Mouse (Mus musculus): ENCODE data around the gene Agtpbp1.
A peak's percentile ranks its signal among the peaks of the same experiment; 100 is the strongest.

Agtpbp1 gene

DNA sequence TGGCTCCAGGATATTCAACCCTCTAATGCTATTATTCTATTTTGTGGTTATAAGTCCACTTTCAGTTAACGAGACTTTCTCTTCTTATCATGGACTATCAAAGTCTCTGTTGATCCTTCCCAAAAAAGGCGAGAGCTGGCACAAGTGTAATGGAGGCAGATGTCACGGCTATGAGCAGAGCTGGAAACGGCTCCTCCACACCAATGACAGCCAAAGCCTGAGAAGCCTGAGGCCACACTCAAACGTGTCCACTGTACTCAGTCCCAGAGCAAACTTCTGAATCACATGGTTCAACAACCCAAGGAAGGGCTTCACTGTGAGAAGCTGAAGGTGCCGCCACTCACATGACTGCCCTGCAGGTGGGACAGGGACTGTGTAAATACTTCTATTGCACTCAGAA is 51.7 kb downstream of the Agtpbp1 start:
- no peak for DNase-seq (ENCODE audit: low spot score in 2 of 2)

DNA sequence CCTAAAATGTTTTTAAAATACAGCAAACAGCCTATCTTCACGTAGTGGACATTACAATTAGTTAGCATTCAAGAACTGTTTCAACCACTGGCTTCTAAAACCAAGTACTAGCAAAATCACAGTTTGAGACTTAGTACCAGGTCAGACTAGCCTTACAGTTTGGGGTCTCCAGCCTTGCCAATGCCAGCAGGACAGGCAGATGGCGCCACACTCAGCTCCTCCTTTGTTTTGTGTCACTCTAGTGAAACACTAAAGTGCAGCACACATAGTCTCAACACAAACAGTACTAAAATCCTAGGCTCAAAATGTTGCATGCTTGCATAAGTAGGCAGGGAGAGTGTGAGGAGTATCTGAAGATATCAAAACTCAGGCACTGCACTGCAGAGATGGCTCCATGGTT is 53.8 kb downstream of the Agtpbp1 start:
- DNase-seq (ENCODE audit: low spot score in 2 of 2), result no peak

DNA sequence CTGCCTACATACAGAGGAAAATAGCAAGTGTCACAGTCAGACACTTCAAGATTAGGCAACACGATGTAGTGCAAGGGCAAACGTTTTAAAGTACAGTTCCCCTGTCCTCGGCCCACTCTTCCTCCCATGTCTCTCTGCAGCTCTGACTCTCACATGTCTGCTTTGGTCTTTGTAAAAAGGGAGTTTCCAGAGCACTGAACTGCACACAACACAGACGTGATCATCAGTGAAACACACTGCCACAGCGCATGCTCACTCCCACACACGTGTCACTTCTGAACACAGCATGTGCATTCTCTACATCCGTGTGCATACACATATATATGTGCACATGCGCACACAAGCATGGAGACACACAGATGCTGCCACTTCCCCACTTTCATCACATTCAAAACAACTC is 54.5 kb downstream of the Agtpbp1 start:
- DNase-seq (ENCODE audit: low spot score in 2 of 2), result no peak

DNA sequence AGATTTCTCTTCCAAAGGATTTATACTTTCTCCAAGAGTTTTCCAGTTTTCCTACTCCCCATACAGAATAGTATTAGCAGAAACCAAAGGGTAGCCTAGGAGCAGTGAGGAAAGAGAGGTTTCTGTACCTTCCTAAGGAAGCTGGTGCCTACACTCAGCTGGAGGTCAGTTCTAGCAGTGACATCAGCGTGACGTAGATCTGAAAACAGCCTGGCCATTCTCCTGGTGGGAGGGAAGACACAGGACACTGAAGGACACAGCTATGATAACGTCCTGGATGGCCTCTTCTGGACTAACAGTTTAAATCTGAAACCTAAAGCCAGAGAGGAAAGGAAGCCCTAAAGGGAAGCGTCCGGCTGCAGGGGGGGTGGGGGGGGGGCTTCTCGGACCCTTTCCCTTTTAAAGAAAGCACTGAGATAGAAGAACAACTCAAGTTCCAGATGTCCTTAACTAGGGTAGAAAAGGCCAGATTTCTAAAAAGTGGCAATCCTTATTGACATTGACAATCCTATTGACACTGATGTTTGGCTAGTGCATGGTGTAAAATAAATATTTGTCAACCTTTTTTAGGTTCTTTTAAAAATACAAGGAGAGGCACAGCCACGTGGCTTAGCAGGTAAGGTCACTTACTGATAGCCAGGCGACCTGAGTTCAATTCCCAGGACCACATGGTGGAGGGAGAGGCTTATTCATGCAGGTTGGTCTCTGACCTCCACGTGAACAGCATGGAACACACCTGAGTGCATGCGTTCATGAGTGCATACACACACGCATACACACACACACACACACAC is 63.6 kb downstream of the Agtpbp1 start:
- DNase-seq (ENCODE audit: low spot score in 2 of 2), result no peak

DNA sequence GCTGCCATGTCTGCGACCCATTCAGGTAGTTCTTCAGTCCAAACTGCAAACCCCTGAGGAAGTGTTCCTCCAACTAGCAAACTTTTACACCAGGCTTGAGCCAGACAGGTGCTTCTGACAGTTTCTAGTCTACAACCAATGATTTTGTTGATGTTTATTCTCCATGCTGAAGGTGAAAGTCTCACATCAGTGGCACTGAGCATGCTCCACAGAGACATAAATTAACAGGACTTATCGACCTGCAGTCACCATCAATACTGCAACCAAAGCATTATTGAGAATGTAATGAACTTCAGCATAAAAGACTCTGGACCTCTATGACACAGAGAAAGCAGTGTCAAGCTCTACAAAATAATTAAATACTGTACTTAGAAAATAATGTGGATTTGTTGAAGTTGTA is 64.2 kb downstream of the Agtpbp1 start:
- DNase-seq (ENCODE audit: low spot score in 2 of 2), result no peak

DNA sequence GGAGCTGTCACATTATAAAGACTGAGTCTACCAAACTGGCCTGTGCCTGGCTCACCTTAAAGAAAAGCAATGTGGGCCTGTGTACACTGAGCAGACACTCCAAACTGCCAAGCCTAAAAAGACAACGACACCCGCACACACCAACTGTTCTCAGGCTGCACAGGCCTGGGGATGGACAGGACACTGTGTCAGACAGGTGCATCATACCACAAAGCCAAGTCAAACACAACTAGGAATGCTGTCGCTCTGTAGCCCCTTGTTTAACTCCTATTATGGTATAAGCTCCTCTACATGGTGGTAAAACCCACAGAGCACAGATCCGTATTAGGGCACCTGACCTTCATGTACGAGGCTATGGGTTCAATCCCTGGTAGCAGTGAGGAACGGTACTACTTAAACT is 65.5 kb downstream of the Agtpbp1 start:
- no peak for DNase-seq (ENCODE audit: low spot score in 2 of 2)

DNA sequence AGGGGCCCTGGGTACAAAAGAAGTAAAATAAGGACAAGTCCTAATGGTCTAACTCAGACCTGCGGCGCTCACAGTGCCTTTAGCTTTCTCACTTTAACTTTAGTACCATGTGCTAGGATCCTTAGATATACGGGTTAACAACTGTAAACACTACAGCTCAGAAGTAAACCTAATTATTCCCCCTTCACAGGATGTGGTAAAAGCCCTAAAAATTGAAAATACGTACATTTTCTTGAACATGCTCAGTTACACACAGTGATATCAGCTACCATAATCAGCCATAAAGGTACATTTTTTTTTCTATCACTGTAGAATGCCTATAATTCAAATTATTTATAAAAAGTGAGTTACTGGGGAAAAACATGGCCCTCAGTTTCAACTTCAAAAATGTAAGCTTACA is 67.0 kb downstream of the Agtpbp1 start:
- no peak for DNase-seq (ENCODE audit: low spot score in 2 of 2)

DNA sequence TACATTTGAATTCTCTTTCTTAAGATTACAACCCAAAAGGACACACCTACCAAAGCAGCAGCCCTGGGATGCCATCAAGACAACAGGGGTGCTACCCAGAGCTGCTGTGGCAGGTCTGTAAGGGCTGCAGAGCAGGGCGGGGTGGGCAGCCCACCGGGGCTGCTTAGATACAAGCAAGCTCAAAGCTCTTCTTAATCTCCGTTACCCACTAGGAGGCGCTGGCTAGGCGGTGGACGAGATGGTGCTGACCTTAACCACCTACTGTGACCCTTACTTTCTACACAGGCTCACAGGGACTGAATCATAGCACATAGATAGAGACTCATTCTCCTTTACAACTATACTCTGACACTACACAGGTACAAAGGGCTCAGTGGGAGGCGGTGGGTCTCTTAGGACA is 70.0 kb downstream of the Agtpbp1 start:
- DNase-seq (ENCODE audit: low spot score in 2 of 2), result peak in 1 of 2 experiments; percentile 12

DNA sequence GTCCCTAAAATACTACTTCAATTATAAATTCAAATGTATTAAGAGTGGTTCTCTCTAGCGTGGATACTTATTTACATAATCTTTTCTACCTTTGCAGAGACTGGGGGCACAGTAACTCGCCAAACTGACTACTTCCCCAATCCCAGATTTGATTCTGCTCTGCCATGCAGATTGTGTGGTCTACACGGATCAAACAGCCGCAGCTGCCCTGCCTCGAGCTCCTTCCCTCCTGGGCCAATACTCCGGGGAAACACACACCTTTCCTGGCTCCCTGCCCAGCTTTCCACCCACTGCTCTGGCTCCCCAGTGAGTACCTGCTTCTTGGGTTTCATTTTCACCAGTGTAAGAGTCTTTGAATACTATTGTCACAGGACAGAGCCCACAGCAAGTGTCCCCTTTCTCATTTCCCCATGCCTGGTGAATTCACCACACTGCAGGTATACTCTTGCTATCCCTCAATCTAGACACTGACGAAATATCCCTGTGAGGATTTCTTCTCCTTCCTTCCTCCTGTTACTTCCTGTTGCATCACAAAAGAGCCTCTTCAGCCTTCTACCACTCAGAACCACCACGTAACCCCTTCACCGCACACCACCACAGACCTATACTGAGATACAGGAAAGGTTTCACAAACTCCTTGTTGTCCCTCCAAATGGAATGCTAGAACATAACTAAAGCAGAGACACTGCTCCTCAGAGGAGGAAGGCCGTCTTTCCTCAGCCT is 75.2 kb downstream of the Agtpbp1 start:
- DNase-seq (ENCODE audit: low spot score in 2 of 2), result no peak

DNA sequence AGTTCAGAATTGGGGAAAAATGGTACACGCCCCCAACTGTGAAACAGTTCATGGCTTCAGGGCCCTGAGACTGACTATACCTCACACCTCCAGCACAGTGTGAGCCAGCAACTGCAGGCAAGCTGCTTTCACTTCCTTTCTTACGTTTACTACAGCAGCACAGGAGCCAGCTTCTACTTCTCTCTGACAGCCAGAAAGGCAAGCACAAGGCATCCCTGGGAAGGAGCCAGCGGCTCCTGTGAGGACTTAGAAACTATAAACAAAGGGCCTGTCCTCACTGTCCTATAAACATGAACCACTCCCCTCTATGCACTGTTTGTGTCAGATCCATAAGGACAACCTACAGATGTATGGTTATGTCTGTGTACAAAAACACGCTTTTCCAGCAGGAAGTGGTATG is 76.4 kb downstream of the Agtpbp1 start:
- no peak for DNase-seq (ENCODE audit: low spot score in 2 of 2)

DNA sequence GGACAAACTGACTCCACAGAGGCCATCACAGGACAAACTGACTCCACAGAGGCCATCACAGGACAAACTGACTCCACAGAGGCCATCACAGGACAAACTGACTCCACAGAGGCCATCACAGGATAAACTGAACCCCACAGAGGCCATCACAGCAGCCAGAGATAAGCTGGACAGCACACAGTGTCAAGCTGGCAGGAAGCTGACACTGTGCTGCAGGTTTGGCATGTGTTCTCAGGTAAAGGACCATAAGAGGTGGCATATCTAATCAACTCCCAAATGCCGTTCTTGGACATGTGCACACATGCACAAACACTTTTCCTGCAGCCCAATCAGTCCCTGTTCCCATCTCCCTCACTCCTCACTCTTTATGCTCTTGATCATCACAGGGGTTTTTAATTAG is 78.6 kb downstream of the Agtpbp1 start:
- no peak for DNase-seq (ENCODE audit: low spot score in 2 of 2)

DNA sequence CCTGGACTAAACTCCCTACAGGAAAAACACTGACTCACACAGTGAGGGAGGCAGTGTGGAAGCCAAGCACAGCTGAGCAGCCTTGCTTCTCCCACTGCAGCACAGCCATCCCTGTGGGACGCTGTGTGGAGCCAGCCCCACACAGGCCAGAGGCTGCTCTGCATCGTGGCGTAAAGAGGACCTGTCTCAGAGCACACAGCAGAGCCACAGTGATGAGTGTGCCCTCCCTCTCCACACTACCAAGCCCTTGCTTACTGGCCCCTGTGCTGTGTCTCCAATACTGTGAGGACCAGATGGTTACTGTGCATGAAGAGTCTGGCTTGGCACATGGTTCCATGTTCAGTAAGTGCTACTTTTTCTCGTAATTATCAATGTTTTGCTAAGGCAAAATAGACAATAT is 79.2 kb downstream of the Agtpbp1 start:
- no peak for DNase-seq (ENCODE audit: low spot score in 2 of 2)

DNA sequence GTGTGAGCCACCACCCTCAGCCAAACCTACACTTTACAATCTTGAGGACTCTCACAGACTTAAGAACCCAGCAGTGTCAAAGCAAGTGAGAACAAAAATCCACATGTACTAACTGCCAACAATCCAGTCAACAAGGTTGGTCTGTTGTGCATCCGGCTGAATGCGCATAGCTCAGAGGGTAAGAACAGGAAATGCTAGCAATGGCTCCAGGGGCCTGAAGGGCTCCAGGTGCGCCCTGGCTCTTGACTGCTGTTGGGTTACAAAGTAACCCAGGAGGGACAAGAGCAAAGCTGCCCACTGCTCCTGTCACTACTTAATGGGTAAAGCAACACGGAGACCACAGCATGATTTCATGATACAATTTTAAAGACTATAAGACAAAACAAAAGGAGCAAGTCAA is 81.4 kb downstream of the Agtpbp1 start:
- DNase-seq (ENCODE audit: low spot score in 2 of 2), result no peak

DNA sequence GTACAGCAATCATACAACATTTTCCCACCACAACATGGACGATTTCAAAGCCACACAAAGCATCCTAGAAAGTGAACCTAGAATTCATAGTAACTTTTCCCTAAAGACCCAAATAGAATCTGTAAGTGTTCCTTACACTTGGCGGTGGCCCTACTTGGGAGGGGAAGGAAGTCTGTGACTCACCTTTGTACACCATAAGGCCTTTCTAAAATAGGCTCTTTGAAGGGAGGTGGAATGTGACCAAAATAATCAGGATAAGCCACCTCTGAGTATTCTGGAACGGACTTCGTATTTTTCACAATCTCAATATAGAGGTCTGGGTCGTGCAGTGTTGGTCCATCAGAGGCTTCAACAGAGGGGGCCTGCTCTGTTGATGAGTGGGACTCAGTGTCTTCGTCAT is 85.2 kb downstream of the Agtpbp1 start:
- DNase-seq (ENCODE audit: low spot score in 2 of 2), result no peak

DNA sequence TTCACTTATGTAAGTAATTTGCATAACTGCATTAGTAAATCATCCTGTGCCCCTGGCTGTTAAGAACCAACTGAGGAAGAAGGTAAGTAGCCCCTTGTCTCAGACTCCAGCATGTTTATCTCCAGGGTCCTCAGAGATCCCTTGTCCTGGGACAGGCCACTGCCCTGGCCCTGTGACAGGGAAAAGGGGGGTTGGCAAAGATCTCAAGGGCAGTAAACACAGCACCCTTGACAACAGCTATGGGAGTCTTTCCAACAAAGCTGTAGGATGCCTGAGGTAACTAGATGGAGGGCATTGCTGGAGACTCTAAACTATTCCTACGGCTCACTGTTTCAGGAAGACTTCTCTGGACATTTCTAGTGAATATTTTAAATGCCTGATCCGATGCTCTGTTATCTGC is 85.7 kb downstream of the Agtpbp1 start:
- DNase-seq (ENCODE audit: low spot score in 2 of 2), result no peak

DNA sequence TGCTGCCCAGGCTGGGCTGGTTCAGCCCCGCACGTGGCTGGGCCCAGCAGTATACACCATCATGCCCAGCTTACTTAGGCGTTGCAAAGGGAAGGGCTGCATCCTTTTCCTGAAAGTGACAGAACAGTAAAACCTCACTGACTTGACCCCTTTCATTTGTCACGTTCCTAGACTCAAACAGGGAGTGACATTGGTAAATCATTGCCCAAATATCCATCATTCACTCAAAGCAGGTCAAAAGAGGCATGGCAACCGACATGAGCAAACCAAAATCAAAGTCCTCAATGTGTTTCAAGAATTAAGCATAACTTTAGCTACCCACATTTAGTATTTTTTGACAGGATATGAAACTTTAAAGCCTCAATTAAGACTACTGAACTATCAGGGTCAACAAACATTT is 86.8 kb downstream of the Agtpbp1 start:
- DNase-seq (ENCODE audit: low spot score in 2 of 2), result no peak

DNA sequence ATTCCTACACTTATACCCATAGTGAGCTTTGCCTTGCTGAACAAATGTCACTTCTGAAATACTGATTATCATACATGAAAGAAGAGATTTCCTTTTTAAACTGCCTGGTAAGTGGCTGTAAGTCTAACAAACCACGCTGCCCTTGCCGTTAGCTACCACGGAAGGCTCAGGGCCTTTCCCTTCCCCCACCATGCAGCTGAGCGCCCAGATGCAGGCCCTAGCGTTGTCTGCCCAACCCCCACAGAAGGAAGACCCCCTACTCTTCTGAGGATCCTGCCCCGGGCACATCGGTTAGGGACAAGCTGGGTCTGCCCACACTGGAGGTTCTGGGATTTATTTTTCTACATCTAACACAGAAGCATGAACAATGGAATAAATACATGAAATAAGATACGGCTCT is 89.2 kb downstream of the Agtpbp1 start:
- no peak for DNase-seq (ENCODE audit: low spot score in 2 of 2)

DNA sequence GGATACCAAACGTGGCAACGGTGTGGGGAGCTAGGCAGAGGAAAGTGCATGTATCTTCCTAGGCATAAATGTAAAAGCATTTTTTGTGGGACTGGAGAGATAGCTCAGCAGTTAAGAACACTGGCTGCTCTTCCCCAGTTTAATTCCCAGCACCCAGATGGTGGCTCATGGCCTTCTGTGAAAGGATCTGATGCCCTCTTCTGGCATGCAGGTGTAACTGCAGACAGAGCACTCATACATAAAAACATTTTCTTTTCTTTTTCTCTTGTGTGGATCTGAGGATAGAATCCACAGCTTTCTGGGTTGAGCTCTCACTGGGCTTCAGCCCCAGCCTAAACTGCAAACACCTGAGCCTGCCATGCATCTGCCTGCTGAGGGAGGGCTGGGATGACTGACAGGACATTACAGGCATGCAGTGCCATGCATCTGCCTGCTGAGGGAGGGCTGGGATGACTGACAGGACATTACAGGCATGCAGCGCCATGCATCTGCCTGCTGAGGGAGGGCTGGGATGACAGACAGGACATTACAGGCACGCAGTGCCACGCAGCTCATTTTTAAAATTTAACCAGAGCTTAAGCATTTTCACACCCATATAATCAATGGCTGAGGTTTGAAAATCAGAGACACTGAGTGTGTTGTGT is 90.3 kb downstream of the Agtpbp1 start:
- no peak for DNase-seq (ENCODE audit: low spot score in 2 of 2)

DNA sequence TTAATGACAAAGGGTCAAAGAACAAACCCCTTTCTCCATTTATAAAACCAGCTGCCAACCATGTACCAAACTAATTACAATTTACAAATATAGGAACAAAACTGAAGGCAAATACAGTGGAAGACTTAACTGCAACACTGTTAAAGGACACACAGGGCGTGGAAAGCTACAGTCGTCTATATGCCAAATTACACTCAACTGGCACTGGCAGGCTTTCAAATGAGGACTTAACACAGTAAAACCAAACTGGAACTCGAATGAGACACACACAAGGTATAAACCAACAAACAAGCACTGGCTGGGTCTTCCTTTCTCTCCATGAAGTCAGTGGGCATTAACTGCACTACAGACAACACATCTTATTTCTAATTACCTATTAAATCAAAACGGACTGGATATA is 94.3 kb downstream of the Agtpbp1 start:
- DNase-seq (ENCODE audit: low spot score in 2 of 2), result no peak

DNA sequence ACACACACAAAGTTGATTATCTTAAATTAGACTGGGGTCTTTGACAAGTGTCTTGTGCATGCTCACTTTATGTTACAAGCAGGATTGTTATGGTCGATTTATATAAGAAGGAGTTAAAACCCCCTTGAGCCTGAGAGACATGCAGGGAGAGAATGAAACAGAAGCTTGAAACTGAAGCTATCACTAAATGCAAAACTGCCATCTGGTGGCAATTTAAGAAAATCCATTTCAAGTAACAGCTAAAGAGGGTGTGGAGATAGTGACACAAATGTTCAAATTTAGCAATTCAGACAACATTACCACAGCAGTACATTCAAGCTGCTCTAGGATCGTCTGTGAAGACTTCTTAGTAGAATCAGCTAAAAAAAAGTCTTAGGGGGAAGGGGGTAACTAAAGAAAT is 95.9 kb downstream of the Agtpbp1 start:
- no peak for DNase-seq (ENCODE audit: low spot score in 2 of 2)

DNA sequence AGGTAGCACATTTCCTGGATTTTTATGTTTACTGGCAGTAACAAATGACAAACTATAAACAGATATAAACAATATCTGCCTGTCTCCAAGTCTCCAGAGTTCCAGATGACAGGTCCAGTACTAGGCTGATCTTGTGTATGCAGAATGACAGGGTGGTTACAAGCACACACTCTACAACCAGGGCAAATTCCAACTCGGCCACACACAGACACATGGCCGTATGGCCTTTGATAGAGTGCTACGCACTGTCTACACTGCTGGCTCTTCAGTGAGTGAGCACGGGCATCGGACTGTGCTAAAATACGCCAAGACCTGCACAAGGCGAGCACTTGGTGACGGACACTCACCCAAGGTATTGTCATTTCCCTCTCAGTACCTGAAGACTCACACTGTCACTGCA is 97.7 kb downstream of the Agtpbp1 start:
- no peak for DNase-seq (ENCODE audit: low spot score in 2 of 2)

DNA sequence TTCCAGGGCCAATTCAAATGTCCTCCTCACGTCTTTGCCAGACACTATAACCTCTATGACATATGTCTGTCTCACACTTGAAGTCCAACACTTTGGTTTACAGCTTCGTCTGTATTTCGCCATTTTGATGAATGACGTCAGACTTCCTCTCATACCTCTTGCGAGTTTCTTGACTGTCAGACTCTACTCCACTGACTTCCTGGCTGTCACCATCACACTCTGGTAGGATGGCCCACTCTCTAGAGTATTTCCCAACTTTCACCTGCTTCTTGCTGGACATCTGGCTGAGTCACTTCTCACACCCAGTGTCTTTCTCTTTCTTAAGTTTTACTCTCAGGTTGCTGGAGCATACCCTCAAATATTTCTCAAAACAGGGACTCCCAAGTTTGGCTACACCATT is 98.8 kb downstream of the Agtpbp1 start:
- no peak for DNase-seq (ENCODE audit: low spot score in 2 of 2)

DNA sequence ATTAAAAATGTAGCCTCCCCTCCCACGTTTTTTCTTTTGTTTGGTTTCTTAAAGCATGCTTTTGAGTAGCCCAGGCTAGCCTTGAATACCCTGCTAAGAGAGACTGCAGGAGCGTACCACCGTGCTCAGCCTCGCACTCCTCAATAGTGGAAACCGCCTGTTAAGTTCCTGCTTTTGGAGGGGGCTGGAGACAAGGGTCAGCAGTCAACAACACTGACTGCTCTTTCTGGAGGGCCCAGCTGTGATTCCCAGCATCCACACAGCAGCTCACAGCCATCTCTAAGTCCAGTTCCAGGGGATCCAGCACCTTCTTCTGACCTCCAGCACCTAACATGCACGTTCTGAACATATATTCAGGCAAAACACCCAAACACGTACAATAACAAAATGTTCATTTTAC is 99.6 kb downstream of the Agtpbp1 start:
- DNase-seq (ENCODE audit: low spot score in 2 of 2), result no peak

All from urinary bladder, adult 18-20 months (tissue).